Mouse (Mus musculus) layer of hippocampus, postnatal 25 days (tissue): ENCODE data around the gene Cux1. TPM values are rescaled to one million over a fixed set of nuclear protein-coding genes. Genes with fewer than 3 reads are reported as not detected.

Experiments used
- DNase-seq, 2 experiments: peaks; one replicate each; pipeline ENCODE4 v3.0.0; 2022; ENCODE audit warnings: mixed read lengths in 2 of 2, low spot score in 1 of 2; ENCODE audit errors: extremely low spot score in 1 of 2
- total RNA-seq, 2 experiments: library from RNA; stranded (reverse); gene quantifications; 2 replicates each; pipeline ENCODE4 v1.2.3; 2021

The Cux1 gene
- 10 to 100 TPM; 36.6 to 37.1 TPM for total RNA-seq

DNA sequence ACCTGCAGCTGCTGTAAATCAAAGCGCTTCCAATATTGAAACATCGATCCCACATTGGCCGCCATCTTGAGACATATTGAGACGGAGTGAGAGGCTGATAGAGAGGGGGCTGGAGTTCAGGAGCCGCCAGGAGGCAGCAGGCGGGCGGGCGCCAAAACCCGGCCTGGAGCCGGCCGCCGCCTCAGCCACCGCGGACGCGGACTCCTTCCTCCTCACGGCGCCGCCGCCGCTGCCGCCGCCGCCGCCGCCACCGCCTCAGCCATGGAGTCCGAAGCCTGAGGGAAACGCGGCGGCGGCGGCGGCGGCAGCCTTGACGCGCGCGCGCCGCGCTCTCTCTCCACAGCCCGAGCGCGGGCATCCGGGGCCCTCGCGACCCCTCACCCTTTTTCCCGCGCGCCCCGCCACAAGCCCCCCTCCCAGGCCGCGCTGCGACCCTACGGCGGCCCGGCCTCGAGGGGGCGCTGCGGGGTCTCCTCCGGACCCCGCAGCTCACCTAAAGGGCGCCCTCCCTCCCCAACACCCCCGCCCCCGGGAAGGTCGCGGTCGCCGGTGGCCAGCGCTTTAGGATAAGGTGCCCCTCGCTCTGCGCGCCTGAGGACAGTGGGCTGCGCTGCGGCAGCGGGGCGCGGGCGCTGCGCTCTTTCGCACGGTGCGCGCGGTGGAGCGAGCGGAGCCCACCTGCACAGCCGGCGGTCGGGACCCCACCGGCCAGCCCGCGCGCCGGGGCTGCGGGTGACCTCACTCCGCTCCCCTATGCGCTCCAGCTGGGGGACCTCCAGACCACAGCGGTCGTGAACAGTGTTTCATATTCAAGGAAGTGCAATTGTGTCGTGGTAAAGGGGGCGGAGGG lies at the start of gene Cux1:
TSS of gene Cux1 (minus strand) at position 315 of the 850 bp plus-strand sequence.
- peak; percentile 58 to 67 for DNase-seq

DNA sequence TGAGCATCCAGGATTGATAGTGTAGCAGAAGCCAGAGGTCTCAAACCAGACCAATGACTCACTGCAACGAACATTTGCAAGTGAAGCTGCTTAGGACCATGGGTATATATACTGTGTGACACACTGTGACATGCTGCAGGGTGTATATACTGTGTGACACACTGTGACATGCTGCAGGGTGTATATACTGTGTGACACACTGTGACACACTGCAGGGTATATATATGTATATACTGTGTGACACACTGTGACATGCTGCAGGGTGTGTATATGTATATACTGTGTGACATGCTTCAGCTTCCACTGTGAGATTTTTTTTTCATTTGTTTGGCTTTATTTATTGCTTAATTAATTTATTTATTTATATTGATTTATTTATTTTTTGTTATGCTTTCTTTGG lies 45.1 kb upstream of the Cux1 start:
- no peak for DNase-seq

DNA sequence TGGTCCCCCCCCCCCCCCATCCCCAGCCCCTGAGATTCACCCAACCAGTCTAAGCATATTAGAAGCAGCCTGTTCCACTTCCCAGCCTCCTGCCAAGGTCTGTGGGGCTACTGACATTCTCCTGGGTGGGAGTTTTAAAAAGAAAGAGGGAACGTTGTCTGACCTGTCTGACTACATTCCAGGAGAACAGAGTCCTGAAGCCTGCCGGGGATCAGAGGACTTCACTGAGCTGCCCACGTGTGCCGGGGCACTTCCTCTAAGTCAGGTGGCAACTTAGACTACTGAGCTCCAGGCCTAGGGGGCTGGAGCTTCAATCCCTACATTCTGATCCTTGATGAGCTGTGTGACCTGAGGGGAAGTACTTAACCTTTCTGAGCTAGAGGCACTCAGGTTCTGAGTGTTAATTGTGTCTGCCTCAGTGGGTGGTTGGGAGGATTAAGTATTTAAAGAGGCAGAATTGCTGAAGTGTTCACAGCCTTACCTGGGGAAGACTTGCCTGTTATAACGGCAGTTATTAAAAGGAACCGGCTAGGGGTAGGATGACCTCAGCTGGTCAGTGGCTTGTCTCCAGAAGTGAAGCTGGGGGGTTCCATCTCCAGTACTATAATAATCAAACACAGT lies 41.6 kb upstream of the Cux1 start:
- DNase-seq: no peak

DNA sequence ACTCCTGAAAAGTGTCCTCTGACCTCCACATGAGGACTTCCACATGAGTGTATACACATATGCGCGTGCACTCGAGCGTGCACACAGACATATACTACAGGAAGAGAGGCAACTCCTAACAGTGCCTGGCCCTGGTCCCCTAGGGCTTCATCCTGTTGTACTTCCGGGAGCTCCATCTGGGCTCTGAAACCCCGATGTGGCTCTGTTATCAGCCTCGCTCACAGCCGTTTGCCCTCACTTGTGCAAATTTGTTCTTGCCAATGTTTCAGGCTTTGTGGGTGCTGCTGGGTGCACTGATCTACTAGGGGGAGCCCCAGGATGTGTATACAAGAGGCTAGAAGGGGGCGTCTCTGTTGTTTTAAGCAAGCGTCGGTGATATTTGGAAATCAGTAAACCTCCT lies 37.9 kb upstream of the Cux1 start:
- no peak for DNase-seq

GRCm38 (mm10) chr5:136603176-136603964 lies 36.1 kb upstream of the Cux1 start:
- DNase-seq: peak; percentile 10 to 22

GRCm38 (mm10) chr5:136600511-136600910 lies 33.2 kb upstream of the Cux1 start:
- no peak for DNase-seq

GRCm38 (mm10) chr5:136594896-136595540 lies 27.7 kb upstream of the Cux1 start:
- DNase-seq: no peak

DNA sequence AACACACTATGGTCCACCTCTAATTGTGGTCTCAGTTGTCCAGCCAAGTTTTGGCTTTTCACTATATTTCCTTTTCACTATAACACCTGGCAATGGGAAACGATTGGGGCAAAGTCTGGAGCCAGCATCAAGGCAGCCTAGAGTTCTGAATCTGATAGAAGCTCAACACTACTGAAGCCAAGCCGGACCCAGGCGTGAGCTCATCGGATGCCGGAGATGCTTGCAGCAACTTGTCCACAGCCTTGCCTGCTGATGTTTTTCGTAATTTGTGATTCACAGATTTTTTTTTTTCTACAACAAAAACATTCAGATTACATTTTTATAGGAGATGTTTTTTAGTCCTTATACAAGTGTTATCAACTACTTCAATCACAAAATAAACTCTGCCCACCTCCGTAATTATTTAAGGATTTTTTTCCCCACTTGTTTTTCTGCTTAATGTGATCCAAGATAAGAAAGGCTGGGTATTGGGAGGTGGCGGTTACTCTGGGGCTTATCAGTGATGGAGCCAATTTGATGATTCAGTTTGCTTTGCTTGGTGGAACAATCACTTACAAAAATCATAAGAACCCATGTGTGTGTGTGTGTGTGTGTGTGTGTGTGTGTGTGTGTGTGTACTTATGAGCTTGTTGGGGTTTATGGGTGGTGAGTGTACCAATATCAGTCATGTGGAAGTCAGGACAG lies 24.7 kb upstream of the Cux1 start:
- no peak for DNase-seq

GRCm38 (mm10) chr5:136589002-136589401 lies 21.7 kb upstream of the Cux1 start:
- no peak for DNase-seq

DNA sequence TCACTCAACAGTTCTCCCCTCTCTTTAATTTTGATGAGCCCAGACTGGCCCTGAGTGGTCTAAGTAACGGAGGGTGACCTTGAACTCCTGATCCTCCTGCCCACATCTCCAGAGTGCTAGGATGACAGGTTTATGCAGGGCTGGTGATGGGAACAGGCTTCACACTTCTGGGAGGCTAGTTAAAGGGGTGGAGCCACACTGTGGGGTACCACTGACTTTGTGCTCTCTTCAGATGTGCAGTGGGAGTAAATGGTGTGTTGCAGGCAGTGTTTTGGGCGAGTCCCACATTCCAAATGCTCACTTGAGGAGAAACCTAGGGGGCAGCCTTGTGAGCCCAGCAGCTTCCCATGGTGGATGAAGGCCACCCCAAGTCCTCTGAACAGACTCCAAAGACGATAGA lies 21.2 kb upstream of the Cux1 start:
- no peak for DNase-seq

- DNase-seq: no peak
These were observed 17.5 kb upstream of the Cux1 start for GRCm38 (mm10) chr5:136584676-136585285.

DNA sequence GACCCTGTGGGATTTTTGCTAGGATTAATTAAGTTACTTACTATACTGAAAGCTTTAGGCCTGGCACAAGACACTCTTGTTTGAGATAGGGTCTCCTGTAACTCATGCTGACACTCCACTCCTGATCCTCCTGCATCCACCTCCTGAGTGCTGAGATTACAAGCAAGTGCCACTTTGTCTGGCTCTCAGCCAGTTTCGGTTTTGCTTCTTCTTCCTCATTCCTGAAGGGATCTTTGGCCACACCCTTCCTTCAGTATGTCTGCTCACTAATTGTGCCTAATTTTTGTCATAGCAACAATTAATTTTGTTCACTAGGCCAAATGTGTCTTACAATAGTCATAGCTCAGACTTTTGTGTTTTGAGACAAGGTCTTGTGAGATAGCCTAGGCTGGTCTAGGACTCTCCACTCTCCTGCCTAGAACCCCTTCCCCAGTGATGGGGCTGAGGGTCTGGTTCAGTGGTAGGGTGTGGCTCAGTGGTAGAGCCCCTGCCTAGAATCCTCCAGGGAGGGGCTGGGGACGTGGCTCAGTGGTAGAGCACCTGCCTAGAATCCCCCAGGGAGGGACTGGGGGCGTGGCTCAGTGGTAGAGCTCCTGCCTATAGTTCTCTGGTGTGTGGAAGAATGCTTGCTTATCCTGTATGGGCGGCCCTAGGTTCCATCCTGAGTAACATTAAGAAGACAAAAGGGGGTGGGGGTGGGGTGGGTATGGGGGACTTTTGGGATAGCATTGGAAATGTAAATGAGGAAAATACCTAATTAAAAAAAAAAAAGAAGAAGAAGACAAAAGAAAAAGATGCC lies 16.6 kb upstream of the Cux1 start:
- no peak for DNase-seq

GRCm38 (mm10) chr5:136583256-136583655 lies 16.0 kb upstream of the Cux1 start:
- no peak for DNase-seq

GRCm38 (mm10) chr5:136582201-136582600 lies 14.9 kb upstream of the Cux1 start:
- no peak for DNase-seq

GRCm38 (mm10) chr5:136581625-136582024 lies 14.3 kb upstream of the Cux1 start:
- no peak for DNase-seq

DNA sequence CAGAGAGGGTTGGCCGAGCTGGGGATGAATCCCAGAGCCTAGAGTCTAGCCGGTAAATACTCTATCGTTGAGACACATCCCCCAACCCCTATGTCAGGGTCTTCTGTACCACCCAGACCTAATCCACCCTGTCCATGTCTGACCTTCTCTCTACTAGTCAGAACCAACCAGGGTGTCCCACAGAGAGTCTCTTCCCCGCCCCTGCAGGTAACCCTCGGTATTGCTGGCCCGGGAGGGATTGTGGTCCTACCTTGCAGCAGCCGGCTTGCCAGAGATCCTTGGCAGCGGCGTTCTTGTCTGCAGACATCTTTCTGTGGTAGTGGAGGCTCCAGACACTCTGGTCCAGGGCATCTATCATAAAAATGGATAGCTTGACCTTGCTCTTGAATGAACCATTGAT lies 13.9 kb upstream of the Cux1 start:
- no peak for DNase-seq

GRCm38 (mm10) chr5:136578201-136578600 lies 10.9 kb upstream of the Cux1 start:
- no peak for DNase-seq

DNA sequence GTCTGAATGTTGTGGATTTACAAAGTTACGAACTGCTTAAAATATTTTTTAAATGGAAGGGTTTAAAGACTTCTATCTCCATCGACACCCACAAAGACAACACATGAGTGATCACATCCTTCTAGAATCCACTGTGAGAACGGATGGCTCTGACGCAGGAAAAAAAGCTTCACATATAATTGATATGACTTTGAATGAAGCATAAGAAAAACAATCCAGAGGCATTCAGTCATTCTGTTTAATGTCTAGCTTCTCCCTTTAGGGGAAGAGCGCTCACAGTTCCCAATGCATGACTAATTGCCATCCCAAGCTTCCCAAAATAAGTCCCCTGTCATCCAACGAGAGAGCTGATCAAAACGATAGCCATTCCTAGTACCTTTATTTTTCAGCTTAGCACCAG lies 2.9 kb upstream of the Cux1 start:
- no peak for DNase-seq

DNA sequence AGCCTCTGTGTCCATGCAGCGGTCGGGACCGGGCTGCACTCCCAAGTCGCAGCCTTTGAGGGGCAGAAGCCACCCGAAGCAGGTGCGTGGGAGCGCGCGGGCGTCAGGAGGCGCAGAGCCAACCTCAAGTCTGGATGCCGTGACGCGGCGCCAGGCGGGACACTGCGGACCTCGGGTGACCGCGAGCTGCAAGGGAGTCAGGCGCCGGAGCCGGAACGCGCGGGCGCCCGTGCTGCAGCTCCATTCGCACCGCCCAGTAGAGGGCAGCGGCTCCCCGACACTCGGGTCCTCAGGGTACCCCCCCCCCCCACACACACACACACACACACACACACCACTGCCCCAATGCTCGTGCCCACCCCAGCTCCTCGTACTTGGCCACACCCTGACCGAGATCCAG lies 1.5 kb upstream of the Cux1 start:
- peak; percentile 30 to 65 for DNase-seq
